Mouse (Mus musculus) ES-Bruce4 (cell line): Measurements from ENCODE around the gene Sphk2. TPM values are rescaled to one million over a fixed set of nuclear protein-coding genes. Genes with fewer than 3 reads are reported as not detected.

Experiments used
- H3K27ac ChIP-seq: 2 replicates; pipeline ENCODE4 v1.5.1; 2012; ENCODE audit warnings: low read length, inconsistent platforms; ENCODE audit not compliant: insufficient read depth
- H3K27me3 ChIP-seq: 2 replicates; pipeline ENCODE4 v1.6.1; 2012; ENCODE audit warnings: mild to moderate bottlenecking, low read length, inconsistent platforms; ENCODE audit not compliant: control insufficient read depth, poor library complexity, insufficient read depth, severe bottlenecking
- H3K36me3 ChIP-seq: 2 replicates; pipeline ENCODE4 v1.6.1; 2012; ENCODE audit warnings: inconsistent platforms, mild to moderate bottlenecking, low read length, moderate library complexity; ENCODE audit not compliant: control insufficient read depth, poor library complexity, insufficient read depth, severe bottlenecking
- H3K4me1 ChIP-seq: one replicate; pipeline ENCODE4 v1.8.1; 2011; ENCODE audit warnings: low read length; ENCODE audit not compliant: control insufficient read depth, insufficient read depth
- H3K4me3 ChIP-seq: 2 replicates; pipeline ENCODE4 v1.5.1; 2011; ENCODE audit warnings: low read depth, mild to moderate bottlenecking, low read length
- H3K9ac ChIP-seq: 2 replicates; pipeline ENCODE4 v1.6.1; 2012; ENCODE audit warnings: low read depth, mild to moderate bottlenecking, inconsistent platforms; ENCODE audit not compliant: poor library complexity, severe bottlenecking
- H3K9me3 ChIP-seq: replicated peaks from 2 replicates; pipeline ENCODE4 v1.6.1; 2012; ENCODE audit warnings: mild to moderate bottlenecking, low read length, inconsistent platforms; ENCODE audit not compliant: control insufficient read depth, poor library complexity, insufficient read depth, severe bottlenecking
- CTCF ChIP-seq: IDR thresholded peaks from one replicate; pipeline ENCODE4 v1.8.1; 2011; ENCODE audit warnings: low read depth, low read length
- EP300 ChIP-seq: IDR thresholded peaks from 2 replicates; pipeline ENCODE4 v1.6.1; 2011; ENCODE audit warnings: low read depth, low read length; ENCODE audit not compliant: insufficient read depth
- POLR2A ChIP-seq: IDR thresholded peaks from one replicate; pipeline ENCODE4 v1.8.1; 2011; ENCODE audit warnings: low read length; ENCODE audit not compliant: insufficient read depth
- polyA plus RNA-seq: library from polyadenylated mRNA; stranded (reverse); fragments of >200 nt; gene quantifications from 2 replicates; pipeline ENCODE4 v1.2.4, GENCODE M21; 2011; ENCODE audit warnings: low read depth; ENCODE audit not compliant: missing spikeins, insufficient read depth, insufficient read length

Sphk2 gene
- polyA plus RNA-seq, 1 experiment, result 10.4 TPM

DNA sequence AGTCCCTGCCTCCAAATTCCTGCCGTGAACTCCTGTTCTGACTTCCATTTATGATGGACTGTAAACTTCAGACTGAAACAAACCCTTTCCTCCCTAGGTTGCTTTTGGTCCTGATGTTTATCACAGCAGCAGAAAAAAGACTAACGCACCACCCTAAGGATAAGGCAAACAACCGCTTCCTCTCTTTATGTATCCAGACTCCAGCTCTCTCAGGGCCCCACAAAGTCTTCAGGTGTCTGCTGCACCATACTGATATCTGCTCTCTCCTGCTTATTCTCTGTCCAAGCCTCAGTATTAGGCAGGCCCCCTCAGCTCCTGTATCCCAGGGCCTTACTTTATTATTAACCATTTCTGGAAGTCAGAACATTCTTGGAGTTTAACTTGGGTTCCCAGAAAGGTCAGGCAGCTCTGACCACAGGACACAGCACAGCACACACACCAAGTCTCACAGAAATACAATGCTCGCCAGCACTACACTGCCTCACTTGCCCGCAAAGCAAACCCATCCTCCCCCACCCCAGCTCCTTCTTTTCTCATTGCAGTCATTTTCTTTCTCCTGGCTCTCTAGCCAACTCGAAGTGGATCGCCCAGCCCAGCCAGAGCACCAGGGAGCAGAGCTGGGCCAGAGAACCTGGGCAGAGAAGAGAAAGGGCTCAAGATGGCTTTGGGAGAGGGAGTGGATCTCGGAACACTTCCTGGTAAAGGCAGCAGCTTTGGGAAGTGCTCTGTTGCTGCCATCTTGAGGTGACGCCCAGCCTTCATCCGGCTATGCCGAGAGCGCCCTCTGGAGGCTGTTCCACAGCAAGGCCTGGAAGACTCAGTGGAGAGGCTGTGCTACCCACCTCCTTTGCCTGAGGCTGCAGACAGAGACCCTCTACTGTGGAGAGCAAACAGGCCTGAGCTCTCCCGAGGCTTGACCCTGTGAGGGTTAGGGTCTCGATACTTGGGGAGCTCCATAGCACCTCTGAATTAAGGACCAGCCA lies 35.4 kb downstream of the Sphk2 start:
- no peaks in the 10 kb centered on the region for H3K4me1 ChIP-seq
- no peaks in the 10 kb centered on the region for H3K9me3 ChIP-seq
- no peaks in the 10 kb centered on the region for H3K36me3 ChIP-seq
- peak; percentile 70; the same call in 1 of the 2 replicates for TF ChIP-seq EP300
- peak; percentile 100 for TF ChIP-seq CTCF
- no peak for TF ChIP-seq POLR2A
- 0 out of 2 replicates have a peak overlapping the region, but pooled peaks have one; percentile 3 for H3K27ac ChIP-seq
- H3K4me3 ChIP-seq, result peak overlapping the region; percentile 48
- peak overlapping the region; percentile 19 for H3K9ac ChIP-seq
- H3K27me3 ChIP-seq, result no peaks in the 10 kb centered on the region

DNA sequence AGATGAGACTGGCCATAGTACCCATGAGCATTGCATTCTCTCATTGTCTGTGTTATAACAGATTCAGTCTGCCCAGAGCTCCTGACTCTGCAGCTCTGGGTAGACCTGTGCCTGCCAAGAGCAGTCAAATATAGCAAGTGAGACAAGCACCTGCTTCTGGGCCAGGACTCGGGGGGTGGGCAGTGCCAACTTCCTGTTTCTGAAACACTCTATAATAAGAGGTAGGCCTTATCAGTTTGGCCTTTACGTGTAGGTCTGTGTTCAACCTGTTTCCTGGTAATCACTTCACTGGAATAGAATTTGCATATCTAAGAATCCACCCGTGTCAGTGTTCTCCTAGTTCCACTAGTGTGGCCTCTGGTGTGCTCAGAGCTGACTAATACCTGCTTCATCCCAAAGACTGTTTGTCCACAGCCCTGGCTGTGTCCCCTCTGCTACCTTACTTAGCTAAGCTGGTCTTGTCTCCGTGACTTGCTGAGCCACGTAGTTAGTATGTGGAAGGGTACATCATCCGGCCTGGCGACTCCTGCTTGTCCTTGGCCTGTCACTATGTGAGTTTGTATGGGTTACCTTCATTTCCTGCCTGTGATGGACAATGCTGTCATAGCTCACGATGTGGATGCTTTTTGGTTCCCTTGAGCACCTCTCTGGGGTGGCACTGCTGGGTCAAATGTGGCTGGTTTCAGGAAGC lies 36.6 kb downstream of the Sphk2 start:
- Histone ChIP-seq H3K9ac (no peak overlapping the region), H3K4me3 (no peak overlapping the region), H3K9me3 (no peaks in the 10 kb centered on the region), H3K4me1 (no peaks in the 10 kb centered on the region), H3K27me3 (no peaks in the 10 kb centered on the region), H3K27ac (no peak overlapping the region), H3K36me3 (no peaks in the 10 kb centered on the region)
- TF ChIP-seq CTCF (no peak), POLR2A (no peak), EP300 (no peak)

DNA sequence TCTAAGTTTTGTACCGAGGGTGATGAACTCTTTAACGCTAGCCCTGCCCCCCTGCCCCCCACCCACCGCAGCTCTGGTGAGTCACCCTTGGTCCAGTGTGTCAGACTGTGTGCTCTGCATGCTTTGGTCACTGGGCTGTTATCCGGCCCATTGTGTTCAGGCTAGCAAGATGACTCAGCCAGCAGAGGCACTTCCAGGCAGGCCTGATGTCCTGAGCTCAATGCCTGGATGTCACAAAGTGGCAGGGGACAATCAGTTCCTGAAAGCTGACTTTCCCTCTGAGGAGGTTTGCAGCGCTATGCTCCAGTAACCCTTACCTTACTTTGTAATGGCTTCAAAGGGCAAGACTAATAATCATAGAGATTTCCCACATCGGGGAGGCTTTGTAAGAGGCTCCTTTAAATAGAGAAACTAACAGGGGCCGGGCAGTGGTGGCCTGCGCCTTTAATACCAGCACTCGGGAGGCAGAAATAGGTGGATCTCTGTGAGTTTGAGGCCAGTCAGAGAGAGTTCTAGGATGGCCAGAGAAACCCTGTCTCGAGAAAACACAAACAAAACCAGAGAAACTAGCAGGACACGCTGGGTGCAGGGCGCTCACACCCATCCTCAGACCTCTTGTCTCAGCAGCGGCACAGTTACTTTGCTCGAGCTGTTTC lies 37.7 kb downstream of the Sphk2 start:
- H3K4me1 ChIP-seq, result no peaks in the 10 kb centered on the region
- H3K9me3 ChIP-seq, result no peaks in the 10 kb centered on the region
- TF ChIP-seq CTCF (no peak), EP300 (no peak), POLR2A (no peak)
- H3K36me3 ChIP-seq, result no peaks in the 10 kb centered on the region
- H3K27ac ChIP-seq, result no peak overlapping the region
- H3K27me3 ChIP-seq, result no peaks in the 10 kb centered on the region
- no peak overlapping the region for H3K4me3 ChIP-seq
- H3K9ac ChIP-seq, result no peak overlapping the region

DNA sequence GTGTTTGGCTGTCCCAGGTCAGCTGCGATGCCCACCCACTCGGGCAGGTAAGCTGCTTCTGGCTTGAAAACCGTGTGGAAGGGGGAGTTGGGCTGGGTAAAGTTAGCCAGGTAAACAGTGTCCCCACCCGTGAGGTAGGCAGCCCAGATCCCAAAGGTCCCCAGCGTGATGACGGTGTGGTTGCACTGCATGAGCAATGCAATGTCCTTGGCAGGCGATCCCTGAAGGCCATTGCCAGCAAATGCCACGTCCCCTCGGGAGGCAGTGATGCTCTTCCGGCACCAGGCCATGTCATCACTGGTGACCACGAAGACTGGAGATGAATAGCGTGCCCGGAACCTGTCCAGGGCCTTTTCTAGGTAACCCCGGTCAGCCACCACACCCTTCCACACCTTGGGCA lies 39.3 kb downstream of the Sphk2 start:
- Histone ChIP-seq H3K9ac (no peak overlapping the region), H3K4me1 (no peaks in the 10 kb centered on the region), H3K27ac (no peak overlapping the region), H3K4me3 (no peak overlapping the region), H3K27me3 (no peaks in the 10 kb centered on the region), H3K9me3 (no peaks in the 10 kb centered on the region), H3K36me3 (no peaks in the 10 kb centered on the region)
- no peak for TF ChIP-seq EP300
- no peak for TF ChIP-seq CTCF
- TF ChIP-seq POLR2A, result no peak

DNA sequence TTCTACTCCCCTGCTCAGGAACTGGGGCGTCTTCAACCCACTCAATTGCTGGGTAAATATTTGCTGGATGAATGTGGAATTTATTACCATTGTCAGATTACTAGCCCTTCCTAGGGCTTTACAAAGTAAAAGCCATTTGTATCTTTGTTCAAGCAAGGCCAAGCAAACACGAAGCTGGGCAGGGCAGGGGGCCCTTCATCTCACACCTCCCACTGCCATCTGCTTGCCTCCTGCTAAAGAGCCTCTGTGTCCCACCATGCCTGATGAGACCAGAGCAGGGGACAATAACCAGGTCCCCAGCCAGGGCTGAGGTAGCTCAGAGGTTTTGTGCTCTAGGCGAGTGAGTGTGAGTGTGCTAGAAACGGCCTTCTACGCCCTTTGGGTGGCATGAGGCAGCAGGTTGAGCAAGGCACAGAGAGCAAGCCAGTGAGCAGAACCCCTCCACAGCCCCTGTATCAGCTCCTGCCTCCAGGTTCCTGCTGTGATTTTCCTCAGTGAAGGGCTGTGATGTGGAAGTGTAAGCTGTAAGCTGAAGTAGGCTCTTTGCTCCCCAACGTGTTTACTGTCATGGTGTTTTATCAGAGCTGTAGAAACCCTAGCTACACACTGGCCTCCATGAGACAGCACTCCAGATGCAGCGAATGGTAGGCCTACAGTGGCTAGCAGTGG lies 40.0 kb downstream of the Sphk2 start:
- no peak for TF ChIP-seq POLR2A
- TF ChIP-seq EP300, result no peak
- no peak for TF ChIP-seq CTCF
- Histone ChIP-seq H3K9ac (no peak overlapping the region), H3K27ac (no peak overlapping the region), H3K9me3 (no peaks in the 10 kb centered on the region), H3K27me3 (no peaks in the 10 kb centered on the region), H3K4me3 (no peak overlapping the region), H3K36me3 (no peaks in the 10 kb centered on the region), H3K4me1 (no peaks in the 10 kb centered on the region)
